Mouse (Mus musculus): ENCODE measurements around the gene Fcgrt. TPM values are rescaled to one million over a fixed set of nuclear protein-coding genes. Genes with fewer than 3 reads are reported as not detected.

Gene Fcgrt
- total and polyA plus RNA-seq, 3 experiments: 0.27 to 1.7 TPM; not detected in 1

DNA sequence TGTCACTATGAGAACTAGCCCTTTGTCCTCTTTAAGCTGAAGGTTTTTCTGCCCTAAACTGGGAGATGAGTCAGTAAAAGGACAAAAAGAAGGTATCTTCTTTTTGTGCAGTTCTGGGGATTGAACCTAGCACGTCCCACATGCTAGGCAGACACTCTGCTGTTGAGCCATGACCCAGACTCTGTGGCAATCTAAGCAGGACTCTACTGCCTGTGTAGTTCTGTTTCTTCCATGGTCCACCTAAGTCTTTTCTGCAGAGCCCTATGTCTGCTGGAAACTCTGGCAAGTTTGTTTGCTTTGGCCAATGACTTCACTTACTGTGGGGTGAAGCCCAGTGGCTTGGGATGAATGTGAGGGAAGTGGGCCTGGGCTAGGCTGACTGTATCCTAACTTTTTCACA lies 34.8 kb upstream of the Fcgrt start:
- Histone ChIP-seq H3K36me3 (ENCODE audit: control insufficient read depth in 1 of 2, insufficient read depth in 2 of 2, low read length in 2 of 2) (peaks cover 0 to 14% of the 10 kb centered on the region in 2 experiments; a peak in 2 of 4 replicates), H3K27ac (ENCODE audit: control insufficient read depth, low read depth, low read length) (peak overlapping the region; percentile 80; the same call in 1 of the 2 replicates), H3K27me3 (ENCODE audit: control insufficient read depth in 1 of 2, insufficient read depth in 2 of 2, low read length in 2 of 2) (no peaks in the 10 kb centered on the region), H3K79me2 (ENCODE audit: control insufficient read depth, insufficient read depth, low read length, poor library complexity) (no peaks in the 10 kb centered on the region; the same call in 1 of the 2 replicates), H3K9ac (ENCODE audit: control insufficient read depth, low read depth, low read length, poor library complexity, severe bottlenecking) (no peak overlapping the region), H3K4me3 (ENCODE audit: control insufficient read depth in 1 of 2, insufficient read depth in 1 of 2, low read depth in 2 of 2, low read length in 2 of 2) (no peak overlapping the region), H3K4me1 (ENCODE audit: control insufficient read depth in 1 of 2, insufficient read depth in 2 of 2, low read length in 2 of 2) (peaks cover 11 to 27% of the 10 kb centered on the region in 2 experiments), H3K9me3 (replicated peaks; ENCODE audit: insufficient read depth, low read length) (no peaks in the 10 kb centered on the region)
- DNase-seq (ENCODE audit: low read depth, low spot score): peak; percentile 39
- TF ChIP-seq USF2 (IDR thresholded peaks at IDR 0.05; ENCODE audit: borderline replicate concordance in 1 of 2, insufficient read depth in 1 of 2, low read depth in 1 of 2, low read length in 2 of 2): no peak
- no peak for TF ChIP-seq NELFE (IDR thresholded peaks at IDR 0.05; ENCODE audit: low read depth, low read length)
- no peak for TF ChIP-seq ELF1 (IDR thresholded peaks at IDR 0.05; ENCODE audit: low read depth, low read length)
- TF ChIP-seq ZNF384 (IDR thresholded peaks at IDR 0.05; ENCODE audit: low read depth, low read length): no peak
- peak; percentile 98 for TF ChIP-seq TBP (IDR thresholded peaks at IDR 0.05; ENCODE audit: low read depth, low read length)

GRCm38 (mm10) chr7:45137171-45138006 lies 33.7 kb upstream of the Fcgrt start:
- Histone ChIP-seq H3K27ac (ENCODE audit: control insufficient read depth, low read depth, low read length) (peak overlapping the region; percentile 92), H3K9me3 (replicated peaks; ENCODE audit: insufficient read depth, low read length) (no peaks in the 10 kb centered on the region), H3K4me3 (ENCODE audit: control insufficient read depth in 1 of 2, insufficient read depth in 1 of 2, low read depth in 2 of 2, low read length in 2 of 2) (peak overlapping the region in 1 of 2 experiments; percentile 74; a peak in 2 of 4 replicates), H3K27me3 (ENCODE audit: control insufficient read depth in 1 of 2, insufficient read depth in 2 of 2, low read length in 2 of 2) (no peaks in the 10 kb centered on the region), H3K4me1 (ENCODE audit: control insufficient read depth in 1 of 2, insufficient read depth in 2 of 2, low read length in 2 of 2) (peaks cover 11 to 27% of the 10 kb centered on the region in 2 experiments), H3K36me3 (ENCODE audit: control insufficient read depth in 1 of 2, insufficient read depth in 2 of 2, low read length in 2 of 2) (peaks cover 0 to 16% of the 10 kb centered on the region in 2 experiments; a peak in 2 of 4 replicates), H3K79me2 (ENCODE audit: control insufficient read depth, insufficient read depth, low read length, poor library complexity) (no peaks in the 10 kb centered on the region; the same call in 1 of the 2 replicates), H3K9ac (ENCODE audit: control insufficient read depth, low read depth, low read length, poor library complexity, severe bottlenecking) (peak overlapping the region; percentile 75)
- peak; percentile 98 for DNase-seq (ENCODE audit: low read depth, low spot score)
- TF ChIP-seq ELF1 (IDR thresholded peaks at IDR 0.05; ENCODE audit: low read depth, low read length): peak; percentile 65; the same call in 1 of the 2 replicates
- TF ChIP-seq ZKSCAN1 (IDR thresholded peaks at IDR 0.05; ENCODE audit: low read depth, low read length): no peak
- no peak for TF ChIP-seq USF2 (IDR thresholded peaks at IDR 0.05; ENCODE audit: borderline replicate concordance in 1 of 2, insufficient read depth in 1 of 2, low read depth in 1 of 2, low read length in 2 of 2)
- peak; percentile 79; the same call in 1 of the 2 replicates for TF ChIP-seq MAZ (IDR thresholded peaks at IDR 0.05; ENCODE audit: low read depth, low read length)
- TF ChIP-seq MEF2A (IDR thresholded peaks at IDR 0.05; ENCODE audit: extremely low read depth, insufficient replicate concordance, low read depth, low read length, poor library complexity, severe bottlenecking): 0 out of 2 replicates have a peak, but pooled peaks have one; percentile 30
- TF ChIP-seq MXI1 (IDR thresholded peaks at IDR 0.05; ENCODE audit: low read depth, low read length): peak; percentile 78
- no peak for TF ChIP-seq ZC3H11A (IDR thresholded peaks at IDR 0.05; ENCODE audit: low read depth, low read length)
- TF ChIP-seq HCFC1 (IDR thresholded peaks at IDR 0.05; ENCODE audit: low read depth, low read length): peak; percentile 59
- TF ChIP-seq NELFE (IDR thresholded peaks at IDR 0.05; ENCODE audit: low read depth, low read length): peak; percentile 42; the same call in 1 of the 2 replicates
- no peak for TF ChIP-seq UBTF (IDR thresholded peaks at IDR 0.05; ENCODE audit: borderline replicate concordance, insufficient read depth, low read depth, low read length)
- peak; percentile 93 for TF ChIP-seq RCOR1 (IDR thresholded peaks at IDR 0.05; ENCODE audit: low read depth, low read length)
- TF ChIP-seq POLR2A (IDR thresholded peaks at IDR 0.05; ENCODE audit: control insufficient read depth in 1 of 2, insufficient read depth in 1 of 2, low read depth in 1 of 2, low read length in 2 of 2, poor library complexity in 1 of 2): peak in 1 of 2 experiments; percentile 52; a peak in 1 of 4 replicates
- no peak for TF ChIP-seq SMC3 (IDR thresholded peaks at IDR 0.05; ENCODE audit: low read depth, low read length)
- TF ChIP-seq ZNF384 (IDR thresholded peaks at IDR 0.05; ENCODE audit: low read depth, low read length): peak; percentile 34; the same call in 1 of the 2 replicates
- no peak; the same call in none of the 2 replicates for TF ChIP-seq MYC (IDR thresholded peaks at IDR 0.05; ENCODE audit: low read depth, low read length)
- peak; percentile 96 for TF ChIP-seq TAL1 (IDR thresholded peaks at IDR 0.05; ENCODE audit: low read length)
- no peak for TF ChIP-seq E2F4 (IDR thresholded peaks at IDR 0.05; ENCODE audit: borderline replicate concordance, low read depth, low read length)
- TF ChIP-seq ZMIZ1 (IDR thresholded peaks at IDR 0.05; ENCODE audit: low read depth, low read length): 0 out of 2 replicates have a peak, but pooled peaks have one; percentile 39
- TF ChIP-seq MYB (IDR thresholded peaks at IDR 0.05; ENCODE audit: low read depth, low read length): peak; percentile 31; the same call in 1 of the 2 replicates
- TF ChIP-seq POLR2AphosphoS2 (IDR thresholded peaks at IDR 0.05; ENCODE audit: low read length): 0 out of 2 replicates have a peak, but pooled peaks have one; percentile 35
- TF ChIP-seq USF1 (IDR thresholded peaks at IDR 0.05; ENCODE audit: low read depth, low read length): peak; percentile 53; the same call in 1 of the 2 replicates
- peak; percentile 97 for TF ChIP-seq SIN3A (IDR thresholded peaks at IDR 0.05; ENCODE audit: low read length)
- TF ChIP-seq CHD1 (IDR thresholded peaks at IDR 0.05; ENCODE audit: low read depth, low read length): no peak
- no peak for TF ChIP-seq RAD21 (IDR thresholded peaks at IDR 0.05; ENCODE audit: low read depth, low read length)
- TF ChIP-seq POLR2AphosphoS5 (IDR thresholded peaks at IDR 0.05; ENCODE audit: borderline replicate concordance, low read depth, low read length): no peak
